Mouse (Mus musculus) thymus, adult 18-20 months (tissue): ENCODE measurements around the gene Ice2.

Source experiments
- DNase-seq, 2 experiments: peaks; one replicate each; pipeline ENCODE4 v3.0.0; 2022; ENCODE audit warnings: mixed read lengths in 2 of 2

Ice2 gene

GRCm38 (mm10) chr9:69397760-69398452 is at the start of gene Ice2:
Gene Ice2, plus strand, starts transcription at chr9:69397906.
- DNase-seq = peak; percentile 39 to 47

GRCm38 (mm10) chr9:69349537-69349936 is 48.2 kb upstream of the Ice2 start:
- no peak for DNase-seq

GRCm38 (mm10) chr9:69354228-69354627 is 43.5 kb upstream of the Ice2 start:
- DNase-seq = no peak

GRCm38 (mm10) chr9:69357834-69358233 is 39.9 kb upstream of the Ice2 start:
- DNase-seq = peak; percentile 31

DNA sequence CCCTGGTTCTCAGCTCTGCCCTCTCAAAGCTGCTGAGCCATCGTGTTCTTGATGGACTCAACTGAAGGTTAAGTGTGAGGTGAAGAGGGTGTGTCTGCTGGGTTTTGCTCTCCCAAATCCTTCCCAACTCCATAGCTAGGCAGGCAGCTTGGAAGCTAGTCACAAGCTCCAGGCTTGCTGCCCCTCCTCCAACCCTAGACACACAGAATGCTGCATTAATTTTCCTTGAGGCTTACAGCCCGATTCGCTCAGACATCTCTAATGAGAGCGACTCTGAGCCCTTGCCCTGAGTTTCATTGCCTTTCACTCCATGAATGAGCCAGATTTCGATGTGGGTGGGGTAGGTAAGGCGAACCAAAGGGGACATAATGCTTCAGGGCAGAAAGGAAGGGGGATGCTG is 38.9 kb upstream of the Ice2 start:
- no peak for DNase-seq

- no peak for DNase-seq
Observed at GRCm38 (mm10) chr9:69361951-69362445, 35.7 kb upstream of the Ice2 start.

- DNase-seq = no peak
Observed at GRCm38 (mm10) chr9:69362766-69363165, 34.9 kb upstream of the Ice2 start.

DNA sequence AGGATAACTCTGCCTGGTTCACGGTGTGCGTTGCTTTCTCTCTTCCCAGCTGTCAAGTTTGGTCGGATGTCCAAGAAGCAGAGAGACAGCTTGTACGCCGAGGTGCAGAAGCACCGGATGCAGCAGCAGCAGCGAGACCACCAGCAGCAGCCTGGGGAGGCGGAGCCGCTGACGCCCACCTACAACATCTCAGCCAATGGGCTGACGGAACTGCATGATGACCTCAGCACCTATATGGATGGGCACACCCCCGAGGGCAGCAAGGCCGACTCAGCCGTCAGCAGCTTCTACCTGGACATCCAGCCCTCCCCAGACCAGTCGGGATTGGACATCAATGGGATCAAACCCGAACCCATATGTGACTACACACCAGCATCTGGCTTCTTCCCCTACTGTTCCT is 33.6 kb upstream of the Ice2 start:
- no peak for DNase-seq

DNA sequence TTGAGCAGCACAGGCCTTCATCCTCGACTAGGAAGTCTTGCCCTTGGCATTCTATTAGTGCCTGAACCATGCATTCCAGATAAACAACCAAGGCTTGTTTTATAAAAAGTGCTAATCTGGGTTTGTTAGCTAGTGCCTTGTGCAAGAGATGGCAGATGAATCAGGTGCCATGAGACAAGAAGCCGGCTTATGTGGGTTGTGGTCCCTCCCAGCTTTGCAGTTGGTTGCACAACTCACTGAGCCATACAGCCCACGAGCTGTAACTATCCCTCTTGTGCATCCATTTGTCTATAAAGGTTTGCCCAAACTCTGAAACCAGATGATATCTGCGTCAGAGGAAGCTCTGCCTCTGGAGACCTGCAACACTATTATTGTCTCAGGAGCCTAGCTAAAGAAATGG is 30.7 kb upstream of the Ice2 start:
- no peak for DNase-seq

DNA sequence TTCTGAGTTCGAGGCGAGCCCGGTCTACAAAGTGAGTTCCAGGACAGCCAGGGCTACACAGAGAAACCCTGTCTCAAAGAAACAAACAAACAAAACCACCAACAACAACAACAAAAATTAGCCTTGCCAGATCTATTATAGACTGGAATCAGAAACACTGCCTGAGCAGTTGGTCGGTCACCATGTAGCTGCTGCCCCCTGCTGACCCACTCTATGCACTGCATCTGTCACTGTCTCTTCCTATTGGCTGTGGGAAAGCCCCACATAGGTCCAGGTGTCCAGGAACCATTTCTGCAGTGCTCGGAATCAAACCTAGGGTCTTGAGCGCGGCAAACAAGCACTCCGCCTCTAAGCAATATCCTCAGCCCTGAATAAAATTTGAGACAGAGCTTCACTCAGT is 29.6 kb upstream of the Ice2 start:
- DNase-seq = peak; percentile 31

GRCm38 (mm10) chr9:69371046-69371724 is 26.5 kb upstream of the Ice2 start:
- no peak for DNase-seq

- DNase-seq = no peak
Observed at GRCm38 (mm10) chr9:69372871-69373270, 24.8 kb upstream of the Ice2 start.

- DNase-seq = no peak
Observed at GRCm38 (mm10) chr9:69376982-69377653, 20.6 kb upstream of the Ice2 start.

- DNase-seq = no peak
Observed at GRCm38 (mm10) chr9:69377654-69378045, 20.1 kb upstream of the Ice2 start.

GRCm38 (mm10) chr9:69380546-69380945 is 17.2 kb upstream of the Ice2 start:
- no peak for DNase-seq

DNA sequence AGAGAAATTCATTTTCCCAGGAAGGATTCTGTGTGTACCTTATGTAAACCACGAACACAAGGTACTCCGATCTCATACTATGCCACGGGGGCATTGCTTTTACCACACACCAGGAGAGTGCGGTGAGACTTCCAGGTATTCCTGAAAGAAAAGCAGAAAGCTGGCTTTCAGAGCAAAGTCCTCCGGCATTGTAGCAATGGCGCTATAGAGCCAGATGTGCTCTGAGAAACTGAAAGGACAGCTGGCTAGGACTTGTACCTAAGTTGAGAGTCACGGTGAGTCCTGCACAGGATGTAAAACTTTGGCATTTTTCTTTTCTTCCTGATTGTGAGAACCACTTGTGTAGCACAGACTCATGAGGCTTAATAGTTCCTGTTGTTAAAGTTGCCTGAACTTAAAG is 16.0 kb upstream of the Ice2 start:
- no peak for DNase-seq

- DNase-seq = no peak
Observed at GRCm38 (mm10) chr9:69384475-69384874, 13.2 kb upstream of the Ice2 start.

DNA sequence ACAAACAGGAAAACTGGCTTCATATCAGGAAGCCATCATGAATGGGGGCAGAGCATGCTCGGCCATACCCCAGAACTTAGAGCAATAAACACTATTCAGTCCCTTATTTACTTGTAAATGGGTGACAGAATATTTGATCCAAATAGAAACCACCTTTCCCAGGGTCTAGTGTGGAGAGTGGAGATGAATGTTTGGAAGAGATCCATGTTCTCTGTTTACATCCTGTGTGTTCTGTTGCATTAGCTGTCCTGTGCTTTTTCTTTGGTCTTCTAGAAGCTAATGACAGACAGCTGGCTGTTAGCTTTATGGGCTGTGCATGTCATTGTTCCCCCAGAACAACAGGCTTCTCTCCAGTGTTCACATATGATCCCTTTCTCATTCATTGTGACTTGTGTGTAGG is 12.8 kb upstream of the Ice2 start:
- DNase-seq = no peak

DNA sequence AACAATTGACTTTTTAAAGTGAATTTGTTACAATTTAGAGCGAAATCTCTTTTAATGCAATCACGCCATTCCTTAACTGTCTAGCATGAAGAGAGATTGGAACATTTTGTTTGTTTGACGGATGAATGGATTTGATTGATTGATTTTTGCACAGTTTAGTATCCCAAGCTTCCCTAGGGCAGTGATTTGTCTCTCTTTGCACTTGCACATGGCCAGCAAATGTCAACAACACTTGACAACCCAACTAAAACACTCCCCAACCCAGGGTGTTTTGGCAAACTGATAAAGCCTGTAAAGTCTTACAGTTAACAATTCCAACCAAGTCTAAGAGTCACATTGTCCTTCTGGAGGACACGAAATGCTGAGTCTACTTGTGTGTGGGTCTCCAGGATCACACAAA is 10.4 kb upstream of the Ice2 start:
- no peak for DNase-seq

DNA sequence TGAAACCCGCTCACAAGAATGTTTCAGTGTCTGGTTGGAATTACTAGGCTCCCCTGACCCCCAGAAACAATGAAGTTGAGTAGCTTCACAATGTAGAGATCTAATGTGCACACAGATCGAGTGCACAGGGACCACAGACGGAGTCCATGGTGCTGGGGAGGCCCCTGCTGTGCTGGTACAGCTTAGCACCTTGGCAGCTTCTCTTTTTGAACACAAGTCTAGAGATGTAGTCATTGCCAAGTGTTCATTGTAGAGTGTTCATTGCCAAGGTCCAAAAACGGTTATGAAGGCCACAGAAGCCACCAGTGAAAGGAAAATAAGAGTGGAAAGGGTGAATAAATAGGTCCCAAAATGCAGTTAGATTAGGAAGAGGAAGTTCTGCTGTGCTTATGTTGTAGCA is 7.1 kb upstream of the Ice2 start:
- DNase-seq = no peak

GRCm38 (mm10) chr9:69394234-69394633 is 3.5 kb upstream of the Ice2 start:
- DNase-seq = no peak

- no peak for DNase-seq
Observed at GRCm38 (mm10) chr9:69397432-69397759, 310 bp upstream of the Ice2 start.

GRCm38 (mm10) chr9:69398453-69398850 is 746 bp downstream of the Ice2 start:
- no peak for DNase-seq

DNA sequence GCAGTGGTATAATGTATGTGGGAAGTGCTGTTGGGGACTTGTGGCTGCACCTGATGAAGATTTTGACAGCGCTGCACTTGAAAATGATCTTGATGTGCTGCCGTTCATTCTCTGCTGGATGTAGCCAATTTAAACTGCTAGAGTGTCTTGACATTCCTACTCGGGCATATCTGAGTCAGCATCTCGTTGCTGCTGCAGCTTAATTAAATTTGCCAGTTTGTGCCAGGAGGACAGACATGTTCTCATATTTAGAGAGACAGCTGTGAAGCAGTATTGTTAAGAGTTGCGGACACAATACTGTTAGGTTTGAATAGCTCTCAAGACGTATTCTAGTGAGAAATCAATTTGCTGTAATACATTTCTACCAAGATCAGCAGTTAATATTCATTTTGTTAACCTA is 7.0 kb downstream of the Ice2 start:
- DNase-seq = no peak
